Mouse (Mus musculus) limb, embryonic 15.5 days (tissue): ENCODE results near the gene Slc15a2. TPM values are rescaled to one million over a fixed set of nuclear protein-coding genes. Genes with fewer than 3 reads are reported as not detected.

ENCODE experiments used
- ATAC-seq: fragments of 200-750 bp; cut with Nextera tagmentation; 2 replicates; pipeline ENCODE4 v1.8.0; 2017; ENCODE audit warnings: low read depth, moderate TSS enrichment; ENCODE audit not compliant: insufficient number of reproducible peaks, low FRiP score, low TSS enrichment
- H3K27ac ChIP-seq: fragments of 300-500 bp; sonication (generic); 2 replicates; pipeline ENCODE4 v1.5.1; 2015; ENCODE audit warnings: moderate library complexity, mild to moderate bottlenecking, inconsistent platforms
- H3K27me3 ChIP-seq: fragments of 300-500 bp; sonication (generic); 2 replicates; pipeline ENCODE4 v1.6.1; 2015; ENCODE audit warnings: inconsistent platforms
- H3K36me3 ChIP-seq: fragments of 300-500 bp; sonication (generic); 2 replicates; pipeline ENCODE4 v1.6.1; 2015; ENCODE audit warnings: inconsistent platforms
- H3K4me1 ChIP-seq: fragments of 300-500 bp; sonication (generic); 2 replicates; pipeline ENCODE4 v1.6.1; 2015; ENCODE audit warnings: inconsistent platforms
- H3K4me2 ChIP-seq: fragments of 300-500 bp; sonication (generic); 2 replicates; pipeline ENCODE4 v1.6.1; 2015; ENCODE audit warnings: mild to moderate bottlenecking, inconsistent platforms
- H3K4me3 ChIP-seq: fragments of 300-500 bp; sonication (generic); 2 replicates; pipeline ENCODE4 v1.5.1; 2015; ENCODE audit warnings: mild to moderate bottlenecking, inconsistent platforms
- H3K9ac ChIP-seq: fragments of 300-500 bp; sonication (generic); 2 replicates; pipeline ENCODE4 v1.6.1; 2015; ENCODE audit warnings: inconsistent platforms
- H3K9me3 ChIP-seq: fragments of 300-500 bp; sonication (generic); 2 replicates; pipeline ENCODE4 v1.6.1; 2016; ENCODE audit warnings: inconsistent platforms
- WGBS: fragments of 180-500 bp; shearing (Covaris S2); methylation state at CpG from one replicate; pipeline ENCODE4 v1.1.7; 2015; 5-methylcytosine and 5-hydroxymethylcytosine counted together
- polyA plus RNA-seq: library from polyadenylated mRNA; unstranded; fragments of >200 nt; fragmentation: Nextera tagmentation; extraction: Ambion mirVana; gene quantifications from 2 replicates; pipeline ENCODE4 v1.2.1, GENCODE M21; 2015

The Slc15a2 gene
- polyA plus RNA-seq, 1 experiment from 2014 or later: 4.9 TPM

DNA sequence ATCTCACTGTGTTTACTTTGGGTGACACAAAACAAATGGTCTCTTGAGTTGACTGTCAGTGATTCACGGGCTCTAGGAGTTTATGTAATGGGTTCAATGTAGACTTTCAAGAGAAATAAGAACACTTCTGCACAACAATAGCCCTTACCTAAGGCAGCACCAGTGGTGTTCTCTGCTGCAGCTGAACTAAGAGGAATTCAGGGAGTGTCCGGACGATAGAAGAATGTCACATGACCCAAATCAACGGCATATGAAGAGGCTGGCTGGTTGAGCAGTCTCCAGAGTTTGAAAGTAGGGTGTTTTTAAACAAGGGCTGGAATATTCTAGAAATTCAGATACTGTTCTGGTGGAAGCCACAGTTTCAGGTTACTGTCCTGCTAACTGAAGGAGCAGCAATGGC lies 37.7 kb downstream of the Slc15a2 start:
- Histone ChIP-seq H3K9ac (no peak overlapping the region), H3K4me3 (no peak overlapping the region), H3K9me3 (no peaks in the 10 kb centered on the region), H3K27ac (no peak overlapping the region), H3K27me3 (no peaks in the 10 kb centered on the region), H3K4me2 (no peak overlapping the region), H3K4me1 (no peaks in the 10 kb centered on the region), H3K36me3 (no peaks in the 10 kb centered on the region)
- 83% methylated on average over 4 of the region's 4 CpGs for WGBS
- no peak for ATAC-seq

DNA sequence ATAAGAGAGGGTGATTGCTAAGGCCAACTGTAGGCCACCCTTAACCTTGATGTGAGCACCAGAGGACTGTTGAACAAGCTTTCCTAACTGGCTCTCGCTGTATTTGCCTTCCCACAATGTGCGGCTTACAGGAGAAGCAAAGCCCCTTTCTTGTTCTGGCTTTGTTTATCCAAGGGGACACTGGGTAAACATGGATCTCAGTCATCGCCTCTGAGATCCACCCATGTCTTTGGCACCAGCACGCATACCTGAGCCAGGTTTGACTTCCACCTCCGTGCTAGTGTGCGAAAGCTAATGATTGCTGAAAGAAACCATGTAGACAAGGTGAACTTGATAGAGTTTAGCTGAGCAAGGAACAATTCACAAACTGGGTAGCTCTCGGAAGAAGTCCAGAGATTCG lies 41.2 kb downstream of the Slc15a2 start:
- no peaks in the 10 kb centered on the region for H3K4me1 ChIP-seq
- WGBS: 89% methylated on average over 8 of the region's 8 CpGs
- H3K9me3 ChIP-seq: no peaks in the 10 kb centered on the region
- H3K4me3 ChIP-seq: no peak overlapping the region
- no peaks in the 10 kb centered on the region for H3K27me3 ChIP-seq
- H3K27ac ChIP-seq: no peak overlapping the region
- no peaks in the 10 kb centered on the region for H3K36me3 ChIP-seq
- H3K4me2 ChIP-seq: no peak overlapping the region
- ATAC-seq: no peak
- no peak overlapping the region for H3K9ac ChIP-seq

- H3K4me2 ChIP-seq: no peak overlapping the region
- H3K9ac ChIP-seq: no peak overlapping the region
- no peaks in the 10 kb centered on the region for H3K36me3 ChIP-seq
- no peaks in the 10 kb centered on the region for H3K9me3 ChIP-seq
- H3K27me3 ChIP-seq: no peaks in the 10 kb centered on the region
- no peak overlapping the region for H3K27ac ChIP-seq
- H3K4me3 ChIP-seq: no peak overlapping the region
- no peak for ATAC-seq
- no peaks in the 10 kb centered on the region for H3K4me1 ChIP-seq
- WGBS: 14% methylated on average over 4 of the region's 4 CpGs
Measured at GRCm38 (mm10) chr16:36739404-36739930, 45.3 kb downstream of the Slc15a2 start.

- no peaks in the 10 kb centered on the region for H3K27me3 ChIP-seq
- no peak overlapping the region for H3K9ac ChIP-seq
- WGBS: 86% methylated on average over 3 of the region's 3 CpGs
- H3K4me1 ChIP-seq: no peaks in the 10 kb centered on the region
- H3K9me3 ChIP-seq: no peaks in the 10 kb centered on the region
- H3K36me3 ChIP-seq: no peaks in the 10 kb centered on the region
- H3K4me2 ChIP-seq: no peak overlapping the region
- no peak overlapping the region for H3K27ac ChIP-seq
- ATAC-seq: no peak
- no peak overlapping the region for H3K4me3 ChIP-seq
Measured at GRCm38 (mm10) chr16:36735421-36735820, 49.3 kb downstream of the Slc15a2 start.

DNA sequence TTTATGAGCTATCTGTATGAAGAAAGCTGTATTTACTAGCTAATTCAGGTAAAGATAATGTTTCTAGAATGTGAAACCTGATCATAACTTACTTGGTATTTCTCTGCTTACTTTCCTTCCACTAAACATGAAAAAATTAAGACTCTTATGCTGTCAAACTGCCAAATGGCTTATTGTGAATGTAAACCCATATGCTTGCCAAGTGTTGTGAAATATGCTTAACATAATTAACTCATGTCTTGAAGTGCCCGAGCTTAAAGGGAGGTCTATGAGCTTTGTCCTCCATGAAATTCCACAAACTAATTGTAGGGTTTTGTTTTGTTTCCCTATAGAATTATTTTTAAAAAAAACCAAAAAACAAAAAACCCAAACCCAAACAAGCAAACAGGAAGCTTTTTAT lies 50.9 kb downstream of the Slc15a2 start:
- Histone ChIP-seq H3K4me3 (no peak overlapping the region), H3K27me3 (no peaks in the 10 kb centered on the region), H3K4me2 (no peak overlapping the region), H3K27ac (no peak overlapping the region), H3K4me1 (no peaks in the 10 kb centered on the region), H3K9me3 (no peaks in the 10 kb centered on the region), H3K9ac (no peak overlapping the region), H3K36me3 (no peaks in the 10 kb centered on the region)
- WGBS: 32% methylated on average over 1 of the region's 1 CpGs
- ATAC-seq: no peak

DNA sequence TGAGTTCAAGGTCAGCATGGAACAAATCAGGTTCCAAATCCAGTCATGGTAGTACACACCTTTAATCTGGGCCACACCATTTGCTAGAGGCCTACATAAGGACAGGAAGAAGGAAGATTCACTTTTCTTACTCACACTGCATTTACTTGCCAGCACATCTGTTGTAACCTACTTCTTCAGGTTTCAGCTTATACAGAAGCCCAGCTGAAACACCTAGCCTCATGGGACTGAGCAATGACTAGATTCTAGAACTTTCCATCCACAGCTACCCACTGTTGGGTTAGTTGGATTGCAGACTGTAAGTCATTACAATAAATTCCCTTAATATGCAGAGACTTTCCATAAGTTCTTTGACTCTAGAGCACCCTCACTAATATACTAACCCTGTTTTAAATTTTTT lies 52.2 kb downstream of the Slc15a2 start:
- no peaks in the 10 kb centered on the region for H3K27me3 ChIP-seq
- H3K9ac ChIP-seq: no peak overlapping the region
- no peak overlapping the region for H3K4me2 ChIP-seq
- no peaks in the 10 kb centered on the region for H3K4me1 ChIP-seq
- no peak overlapping the region for H3K4me3 ChIP-seq
- H3K27ac ChIP-seq: no peak overlapping the region
- no peaks in the 10 kb centered on the region for H3K36me3 ChIP-seq
- ATAC-seq: no peak
- H3K9me3 ChIP-seq: no peaks in the 10 kb centered on the region

GRCm38 (mm10) chr16:36728959-36729358 lies 55.8 kb downstream of the Slc15a2 start:
- Histone ChIP-seq H3K27ac (no peak overlapping the region), H3K4me1 (no peaks in the 10 kb centered on the region), H3K9me3 (no peaks in the 10 kb centered on the region), H3K4me3 (no peak overlapping the region), H3K9ac (no peak overlapping the region), H3K36me3 (no peaks in the 10 kb centered on the region), H3K27me3 (no peaks in the 10 kb centered on the region), H3K4me2 (no peak overlapping the region)
- ATAC-seq: no peak
- 83% methylated on average over 2 of the region's 2 CpGs for WGBS

GRCm38 (mm10) chr16:36723880-36724443 lies 60.8 kb downstream of the Slc15a2 start:
- no peaks in the 10 kb centered on the region for H3K27me3 ChIP-seq
- H3K9me3 ChIP-seq: no peaks in the 10 kb centered on the region
- no peak overlapping the region for H3K9ac ChIP-seq
- no peak overlapping the region for H3K4me2 ChIP-seq
- ATAC-seq: no peak
- no peak overlapping the region for H3K4me3 ChIP-seq
- WGBS: 58% methylated on average over 3 of the region's 3 CpGs
- H3K27ac ChIP-seq: no peak overlapping the region
- H3K36me3 ChIP-seq: no peaks in the 10 kb centered on the region
- no peaks in the 10 kb centered on the region for H3K4me1 ChIP-seq

- no peaks in the 10 kb centered on the region for H3K36me3 ChIP-seq
- H3K9me3 ChIP-seq: no peaks in the 10 kb centered on the region
- no peak overlapping the region for H3K27ac ChIP-seq
- no peaks in the 10 kb centered on the region for H3K27me3 ChIP-seq
- no peaks in the 10 kb centered on the region for H3K4me1 ChIP-seq
- no peak overlapping the region for H3K4me3 ChIP-seq
- H3K4me2 ChIP-seq: no peak overlapping the region
- 33% methylated on average over 4 of the region's 4 CpGs for WGBS
- no peak for ATAC-seq
- H3K9ac ChIP-seq: no peak overlapping the region
Measured at GRCm38 (mm10) chr16:36722739-36723138, 62.0 kb downstream of the Slc15a2 start.

DNA sequence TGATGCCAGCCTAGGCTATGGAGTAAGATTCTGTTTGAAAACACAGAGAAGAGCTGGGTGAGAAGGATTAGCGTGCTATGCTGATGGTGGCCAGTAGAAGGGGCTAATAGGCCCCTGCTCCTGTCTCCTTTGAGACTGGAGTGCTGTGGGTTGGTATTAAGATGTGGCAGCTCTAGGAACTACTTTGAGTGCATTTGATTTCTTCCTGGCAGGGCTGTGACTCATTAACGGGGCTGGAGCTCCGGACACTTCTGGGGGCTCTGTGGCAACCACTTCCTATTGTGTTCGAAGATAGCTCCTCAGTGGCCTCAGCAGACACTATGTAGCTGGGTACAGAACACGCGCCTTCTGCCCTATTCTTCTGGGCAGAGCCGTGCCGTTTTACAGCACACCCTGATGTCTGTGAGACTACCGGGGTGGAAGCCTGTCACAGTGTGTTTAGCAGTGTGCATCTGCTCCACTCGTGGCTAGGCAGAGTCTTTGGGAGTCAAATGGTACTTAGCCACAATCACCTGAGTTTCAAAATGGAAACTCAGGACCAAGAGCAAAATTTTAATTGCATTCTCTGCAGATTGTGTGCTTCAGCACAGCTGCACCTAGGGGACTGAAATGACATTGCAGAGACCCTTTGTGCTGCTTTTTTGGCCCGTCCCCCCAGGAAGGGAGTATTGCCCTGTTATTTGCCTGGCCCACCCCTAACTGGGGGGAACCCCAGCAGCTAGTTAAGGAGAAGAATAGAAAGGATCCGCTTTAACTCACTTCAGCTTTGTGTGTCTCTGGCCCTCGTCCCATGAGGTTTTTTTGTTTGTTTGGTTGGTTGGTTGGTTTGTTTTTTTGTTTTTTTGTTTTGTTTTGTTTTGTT lies 64.3 kb downstream of the Slc15a2 start:
- no peak overlapping the region for H3K4me2 ChIP-seq
- H3K4me1 ChIP-seq: no peaks in the 10 kb centered on the region
- no peaks in the 10 kb centered on the region for H3K9me3 ChIP-seq
- no peak overlapping the region for H3K27ac ChIP-seq
- H3K27me3 ChIP-seq: no peaks in the 10 kb centered on the region
- no peaks in the 10 kb centered on the region for H3K36me3 ChIP-seq
- no peak for ATAC-seq
- 65% methylated on average over 13 of the region's 13 CpGs for WGBS
- no peak overlapping the region for H3K9ac ChIP-seq
- no peak overlapping the region for H3K4me3 ChIP-seq

GRCm38 (mm10) chr16:36718637-36719036 lies 66.1 kb downstream of the Slc15a2 start:
- Histone ChIP-seq H3K27ac (no peak overlapping the region), H3K4me2 (no peak overlapping the region), H3K36me3 (no peaks in the 10 kb centered on the region), H3K4me3 (no peak overlapping the region), H3K9me3 (no peaks in the 10 kb centered on the region), H3K9ac (no peak overlapping the region), H3K4me1 (no peaks in the 10 kb centered on the region), H3K27me3 (no peaks in the 10 kb centered on the region)
- no peak for ATAC-seq

- Histone ChIP-seq H3K4me3 (no peak overlapping the region), H3K27me3 (no peaks in the 10 kb centered on the region), H3K9ac (no peak overlapping the region), H3K36me3 (no peaks in the 10 kb centered on the region), H3K4me2 (no peak overlapping the region), H3K27ac (no peak overlapping the region), H3K4me1 (no peaks in the 10 kb centered on the region), H3K9me3 (no peaks in the 10 kb centered on the region)
- no peak for ATAC-seq
- WGBS: 83% methylated on average over 4 of the region's 4 CpGs
Measured at GRCm38 (mm10) chr16:36717481-36717880, 67.3 kb downstream of the Slc15a2 start.
